27 mouse cellular contexts compared by ENCODE assay signal in the genomic region with DNA sequence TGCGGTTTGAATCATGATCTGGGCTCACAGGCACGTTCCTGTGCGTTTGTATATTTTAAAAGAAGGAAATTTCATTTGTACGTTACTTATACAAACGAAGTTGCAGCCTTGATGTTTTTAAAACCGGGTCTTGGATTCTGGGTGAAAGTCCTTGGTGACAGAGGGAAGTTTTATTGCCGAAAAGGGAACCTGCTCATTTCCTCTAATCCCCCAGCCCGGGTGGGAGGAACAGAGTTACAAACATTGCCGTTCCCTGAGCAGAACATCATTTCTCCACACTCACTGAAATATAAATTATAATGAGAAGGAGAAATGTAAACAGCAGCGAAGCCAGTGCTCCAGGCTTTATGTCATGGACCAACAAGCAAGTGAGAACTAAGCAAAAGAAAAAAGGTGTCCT. TPM values are rescaled to one million over a fixed set of nuclear protein-coding genes. Genes with fewer than 3 reads are reported as not detected.
A peak's percentile ranks its signal among the peaks of the same experiment; 100 is the strongest.
DNase-seq lines count a peak whose midpoint lies in the region; ATAC-seq and TF ChIP-seq lines count a peak whose summit lies in the region.
"Had no signal": no experiment of that assay in that cellular context is flagged by ENCODE, and none has a peak within 500 bp of the region (broad histone marks: within the 10 kb centered on the region; RNA-seq: fewer than 3 reads in every experiment).

No protein-coding gene starts in this region.

- ATAC-seq in kidney, embryonic 15.5 days (replicated peaks; ENCODE audit: low FRiP score): no peak
- no peak for ATAC-seq in kidney, embryonic 14.5 days (ENCODE audit: low FRiP score, low TSS enrichment)
- no peak for ATAC-seq in lung, postnatal 0 days
- peak; percentile 50; the same call in 1 of the 2 replicates for ATAC-seq in megakaryocyte progenitor cell, adult 5-6 weeks (replicated peaks; ENCODE audit: poor library complexity)
- no peak for ATAC-seq in forebrain, embryonic 13.5 days
- ATAC-seq: forebrain, embryonic 15.5 days; midbrain, embryonic 15.5 days had no signal

- peaks cover 19% of the 10 kb centered on the region for H3K4me1 ChIP-seq in kidney, embryonic 15.5 days
- peaks cover 6% of the 10 kb centered on the region for H3K4me1 ChIP-seq in kidney, embryonic 14.5 days (ENCODE audit: control insufficient read depth, insufficient read depth, low read length)
- no peaks in the 10 kb centered on the region for H3K4me1 ChIP-seq in lung, postnatal 0 days (ENCODE audit: insufficient read depth, low read depth, low read length)
- no peaks in the 10 kb centered on the region for H3K4me1 ChIP-seq in lung, adult 2 months (ENCODE audit: control insufficient read depth, insufficient read depth, low read length)
- 0 out of 2 replicates have a peak, but pooled peaks cover 3% of the 10 kb centered on the region for H3K4me1 ChIP-seq in forebrain, embryonic 13.5 days
- H3K4me1 ChIP-seq: forebrain, embryonic 15.5 days; midbrain, embryonic 15.5 days; neural tube, embryonic 12.5 days had no signal

- WGBS in kidney, embryonic 15.5 days: 19% methylated on average over 10 of the region's 10 CpGs
- 18% methylated on average over 10 of the region's 10 CpGs for WGBS in kidney, embryonic 14.5 days
- WGBS in lung, postnatal 0 days: 28% methylated on average over 10 of the region's 10 CpGs
- WGBS in lung, adult 2 months: 30% methylated on average over 10 of the region's 10 CpGs
- 84% methylated on average over 10 of the region's 10 CpGs for WGBS in forebrain, embryonic 13.5 days

- H3K27ac ChIP-seq in kidney, embryonic 15.5 days: peak overlapping the region; percentile 7; the same call in 1 of the 2 replicates
- no peak overlapping the region for H3K27ac ChIP-seq in kidney, embryonic 14.5 days (ENCODE audit: low read depth, low read length)
- H3K27ac ChIP-seq in lung, postnatal 0 days (ENCODE audit: low read length): no peak overlapping the region
- H3K27ac ChIP-seq in forebrain, embryonic 13.5 days: no peak overlapping the region
- H3K27ac ChIP-seq: embryonic facial prominence, embryonic 15.5 days; forebrain, embryonic 15.5 days; hindbrain, embryonic 12.5 days; limb, embryonic 10.5 days; midbrain, embryonic 15.5 days; neural tube, embryonic 12.5 days had no signal

- no peaks in the 10 kb centered on the region for H3K27me3 ChIP-seq in kidney, embryonic 15.5 days
- no peaks in the 10 kb centered on the region for H3K27me3 ChIP-seq in kidney, embryonic 14.5 days (ENCODE audit: control insufficient read depth, insufficient read depth, low read length)
- no peaks in the 10 kb centered on the region for H3K27me3 ChIP-seq in lung, postnatal 0 days (replicated peaks; ENCODE audit: insufficient read depth, low read length)
- peaks cover 15% of the 10 kb centered on the region for H3K27me3 ChIP-seq in forebrain, embryonic 13.5 days
- H3K27me3 ChIP-seq: embryonic facial prominence, embryonic 15.5 days; neural tube, embryonic 12.5 days had no signal

- TF ChIP-seq CTCF in lung, postnatal 0 days (IDR thresholded peaks at IDR 0.05): no peak
- TF ChIP-seq CTCF in lung, adult 2 months (IDR thresholded peaks at IDR 0.05; ENCODE audit: insufficient read depth, low read length): no peak

- H3K9me3 ChIP-seq in kidney, embryonic 15.5 days (replicated peaks): no peaks in the 10 kb centered on the region
- H3K9me3 ChIP-seq in kidney, embryonic 14.5 days (ENCODE audit: control insufficient read depth, low read length): no peaks in the 10 kb centered on the region
- H3K9me3 ChIP-seq in lung, postnatal 0 days (ENCODE audit: low read length): no peaks in the 10 kb centered on the region
- no peaks in the 10 kb centered on the region for H3K9me3 ChIP-seq in forebrain, embryonic 13.5 days (replicated peaks)
- H3K9me3 ChIP-seq: embryonic facial prominence, embryonic 15.5 days; forebrain, embryonic 15.5 days; heart, embryonic 12.5 days; hindbrain, embryonic 12.5 days; limb, embryonic 10.5 days; midbrain, embryonic 15.5 days; neural tube, embryonic 12.5 days had no signal

- no peak overlapping the region for H3K4me3 ChIP-seq in kidney, embryonic 15.5 days (replicated peaks)
- no peak overlapping the region for H3K4me3 ChIP-seq in kidney, embryonic 14.5 days (ENCODE audit: low read length)
- H3K4me3 ChIP-seq in lung, postnatal 0 days (ENCODE audit: low read depth, low read length): no peak overlapping the region
- no peak overlapping the region for H3K4me3 ChIP-seq in lung, adult 2 months (replicated peaks; ENCODE audit: extremely low read depth, low read depth, low read length)
- no peak overlapping the region for H3K4me3 ChIP-seq in forebrain, embryonic 13.5 days
- H3K4me3 ChIP-seq: embryonic facial prominence, embryonic 15.5 days; forebrain, embryonic 15.5 days; heart, embryonic 12.5 days; hindbrain, embryonic 12.5 days; limb, embryonic 10.5 days; midbrain, embryonic 15.5 days; neural tube, embryonic 12.5 days had no signal

- TF ChIP-seq POLR2A in lung, adult 2 months (IDR thresholded peaks at IDR 0.05; ENCODE audit: borderline replicate concordance, extremely low read depth, low read depth, low read length): no peak

- no peak for DNase-seq in lung, postnatal 0 days (ENCODE audit: low spot score)
- DNase-seq in lung, adult 2 months: no peak
- DNase-seq in layer of hippocampus, adult 8-10 months (ENCODE audit: low spot score in 2 of 2): no peak
- DNase-seq: adrenal gland, postnatal 14 days; cerebellum, adult 8-10 months; cerebellum, postnatal 36 days; gastrocnemius, postnatal 10 days; heart, adult 11 months; heart, postnatal 10 days; kidney, postnatal 10 days; liver; right cerebral cortex, postnatal 14 days; thymus, postnatal 36 days had no signal

- peak overlapping the region; percentile 19; the same call in 1 of the 2 replicates for H3K4me2 ChIP-seq in kidney, embryonic 15.5 days
- no peak overlapping the region for H3K4me2 ChIP-seq in kidney, embryonic 14.5 days (replicated peaks; ENCODE audit: low read depth, low read length)
- H3K4me2 ChIP-seq in lung, postnatal 0 days (replicated peaks; ENCODE audit: low read depth, low read length): 0 out of 2 replicates have a peak overlapping the region, but pooled peaks have one; percentile 6
- no peak overlapping the region for H3K4me2 ChIP-seq in forebrain, embryonic 13.5 days
- H3K4me2 ChIP-seq: embryonic facial prominence, embryonic 15.5 days; forebrain, embryonic 15.5 days; heart, embryonic 12.5 days; hindbrain, embryonic 12.5 days; midbrain, embryonic 15.5 days; neural tube, embryonic 12.5 days had no signal

- no peak for TF ChIP-seq EP300 in lung, postnatal 0 days (IDR thresholded peaks at IDR 0.05)

- no peak overlapping the region for H3K9ac ChIP-seq in kidney, embryonic 15.5 days
- H3K9ac ChIP-seq in kidney, embryonic 14.5 days (ENCODE audit: low read depth, low read length): no peak overlapping the region
- no peak overlapping the region for H3K9ac ChIP-seq in lung, postnatal 0 days (replicated peaks; ENCODE audit: low read depth)
- H3K9ac ChIP-seq in forebrain, embryonic 13.5 days: no peak overlapping the region
- H3K9ac ChIP-seq: embryonic facial prominence, embryonic 15.5 days; forebrain, embryonic 15.5 days; heart, embryonic 12.5 days; hindbrain, embryonic 12.5 days; midbrain, embryonic 15.5 days; neural tube, embryonic 12.5 days had no signal

- H3K36me3 ChIP-seq in kidney, embryonic 15.5 days: no peaks in the 10 kb centered on the region
- H3K36me3 ChIP-seq in kidney, embryonic 14.5 days (ENCODE audit: control insufficient read depth, insufficient read depth, low read length): no peaks in the 10 kb centered on the region
- no peaks in the 10 kb centered on the region for H3K36me3 ChIP-seq in lung, postnatal 0 days (ENCODE audit: insufficient read depth, low read length)
- no peaks in the 10 kb centered on the region for H3K36me3 ChIP-seq in forebrain, embryonic 13.5 days (ENCODE audit: poor library complexity, severe bottlenecking)
- H3K36me3 ChIP-seq: embryonic facial prominence, embryonic 15.5 days; forebrain, embryonic 15.5 days; heart, embryonic 12.5 days; hindbrain, embryonic 12.5 days; limb, embryonic 10.5 days; midbrain, embryonic 15.5 days; neural tube, embryonic 12.5 days had no signal

RNA-seq across cellular contexts. Expression of a gene that starts 49.1 kb away (rescaled TPM):
- polyA plus RNA-seq in kidney, embryonic 15.5 days (2015; fragmentation: Nextera tagmentation; extraction: Ambion mirVana): not detected in 2 replicates
- not detected in 2 replicates for polyA plus RNA-seq in kidney, embryonic 14.5 days (2014; fragmentation: Nextera tagmentation; extraction: Ambion mirVana)
- not detected in 2 replicates for polyA plus RNA-seq in lung, postnatal 0 days (2015; fragmentation: Nextera tagmentation; extraction: Ambion mirVana)
- polyA plus RNA-seq in lung, adult 2 months (2012; rRNA removed): not detected in 2 replicates
- not detected in 2 replicates for total RNA-seq in megakaryocyte progenitor cell, adult 5-6 weeks (2015)
- total RNA-seq in megakaryocyte progenitor cell, adult 5-6 weeks (2017): not detected in 2 replicates
- not detected in 2 replicates for polyA plus RNA-seq in forebrain, embryonic 13.5 days (2015; fragmentation: Nextera tagmentation; extraction: Ambion mirVana)
- not detected for total RNA-seq in layer of hippocampus, adult 8-10 months (2022)
- total RNA-seq: adrenal gland, postnatal 14 days; gastrocnemius, postnatal 10 days; heart, postnatal 10 days; layer of hippocampus, adult 18-20 months; layer of hippocampus, postnatal 25 days had no signal
- polyA plus RNA-seq: embryonic facial prominence, embryonic 15.5 days; forebrain, embryonic 15.5 days; heart, embryonic 12.5 days; hindbrain, embryonic 12.5 days; limb, embryonic 10.5 days; liver, embryonic 16.5 days; midbrain, embryonic 15.5 days had no signal

Comparison
In these comparisons a context has a peak if more than half of its experiments do, and no peak if none do; other contexts are left out.
1. H3K4me2 ChIP-seq: peak in kidney, embryonic 15.5 days (single experiment) and lung, postnatal 0 days (single experiment); none in kidney, embryonic 14.5 days (single experiment) and forebrain, embryonic 13.5 days (single experiment).